ENCODE assay signal across 20 mouse cellular contexts in genomic region chr1:135524518-135524860, GRCm38 (mm10).
DNase-seq lines count a peak whose midpoint lies in the region; ATAC-seq and TF ChIP-seq lines count a peak whose summit lies in the region.
"Had no signal": no experiment of that assay in that cellular context is flagged by ENCODE, and none has a peak within 500 bp of the region (broad histone marks: within the 10 kb centered on the region; RNA-seq: fewer than 3 reads in every experiment).

No protein-coding gene starts in this region.

- no peak for TF ChIP-seq CTCF in intestine, postnatal 0 days (IDR thresholded peaks at IDR 0.05; ENCODE audit: low read depth)
- no peak for TF ChIP-seq CTCF in stomach, postnatal 0 days (IDR thresholded peaks at IDR 0.05; ENCODE audit: low read depth)

- H3K36me3 ChIP-seq in forebrain, embryonic 15.5 days = peaks cover 6% of the 10 kb centered on the region; the same call in 1 of the 2 replicates
- H3K36me3 ChIP-seq in forebrain, embryonic 12.5 days (replicated peaks) = peaks cover 13% of the 10 kb centered on the region
- no peaks in the 10 kb centered on the region for H3K36me3 ChIP-seq in intestine, embryonic 14.5 days (ENCODE audit: control insufficient read depth, insufficient read depth, low read length)
- H3K36me3 ChIP-seq in intestine, postnatal 0 days (ENCODE audit: control insufficient read depth, insufficient read depth) = no peaks in the 10 kb centered on the region
- H3K36me3 ChIP-seq in stomach, embryonic 14.5 days (ENCODE audit: control insufficient read depth, insufficient read depth, low read length) = no peaks in the 10 kb centered on the region
- no peaks in the 10 kb centered on the region; the same call in 1 of the 2 replicates for H3K36me3 ChIP-seq in stomach, postnatal 0 days (ENCODE audit: control insufficient read depth, insufficient read depth, low read length)
- no peaks in the 10 kb centered on the region for H3K36me3 ChIP-seq in stomach, embryonic 16.5 days (ENCODE audit: control insufficient read depth, insufficient read depth, low read length)

- peak overlapping the region; percentile 39 for H3K27ac ChIP-seq in forebrain, embryonic 15.5 days (replicated peaks)
- no peak overlapping the region for H3K27ac ChIP-seq in forebrain, embryonic 12.5 days
- H3K27ac ChIP-seq in intestine, embryonic 14.5 days (ENCODE audit: low read depth) = peak overlapping the region; percentile 79
- no peak overlapping the region for H3K27ac ChIP-seq in intestine, postnatal 0 days (ENCODE audit: low read depth, low read length)
- peak overlapping the region; percentile 85 for H3K27ac ChIP-seq in stomach, embryonic 14.5 days (ENCODE audit: low read length)
- H3K27ac ChIP-seq in stomach, postnatal 0 days (replicated peaks) = no peak overlapping the region
- peak overlapping the region; percentile 79 for H3K27ac ChIP-seq in stomach, embryonic 16.5 days (ENCODE audit: low read length)
- H3K27ac ChIP-seq: hindbrain, embryonic 14.5 days; layer of hippocampus, adult 2 months; limb, embryonic 15.5 days; neural tube, embryonic 12.5 days had no signal

- H3K9ac ChIP-seq in forebrain, embryonic 15.5 days (replicated peaks) = no peak overlapping the region
- H3K9ac ChIP-seq in forebrain, embryonic 12.5 days = no peak overlapping the region
- H3K9ac ChIP-seq in intestine, embryonic 14.5 days (ENCODE audit: low read length) = no peak overlapping the region
- H3K9ac ChIP-seq in intestine, postnatal 0 days (ENCODE audit: low read depth, low read length) = no peak overlapping the region
- H3K9ac ChIP-seq in stomach, embryonic 14.5 days (replicated peaks; ENCODE audit: low read depth, low read length) = no peak overlapping the region
- H3K9ac ChIP-seq in stomach, postnatal 0 days (ENCODE audit: low read length) = no peak overlapping the region
- H3K9ac ChIP-seq in stomach, embryonic 16.5 days (ENCODE audit: low read length) = no peak overlapping the region
- H3K9ac ChIP-seq: hindbrain, embryonic 14.5 days; limb, embryonic 15.5 days; liver, postnatal 0 days; neural tube, embryonic 12.5 days had no signal

- WGBS in forebrain, embryonic 15.5 days = 56% methylated on average over 4 of the region's 4 CpGs
- WGBS in forebrain, embryonic 12.5 days = 86% methylated on average over 4 of the region's 4 CpGs
- WGBS in intestine, embryonic 14.5 days = 27% methylated on average over 4 of the region's 4 CpGs
- 59% methylated on average over 4 of the region's 4 CpGs for WGBS in intestine, postnatal 0 days
- 34% methylated on average over 4 of the region's 4 CpGs for WGBS in stomach, embryonic 14.5 days
- 37% methylated on average over 4 of the region's 4 CpGs for WGBS in stomach, postnatal 0 days
- 43% methylated on average over 4 of the region's 4 CpGs for WGBS in stomach, embryonic 16.5 days

- intact Hi-C loops in left cerebral cortex, postnatal 10 days (cut with DNase I) = no loop called here

- H3K9me3 ChIP-seq in forebrain, embryonic 15.5 days = no peaks in the 10 kb centered on the region
- H3K9me3 ChIP-seq in forebrain, embryonic 12.5 days = no peaks in the 10 kb centered on the region
- no peaks in the 10 kb centered on the region for H3K9me3 ChIP-seq in intestine, embryonic 14.5 days (ENCODE audit: control insufficient read depth, low read length)
- no peaks in the 10 kb centered on the region for H3K9me3 ChIP-seq in intestine, postnatal 0 days (ENCODE audit: control insufficient read depth)
- no peaks in the 10 kb centered on the region for H3K9me3 ChIP-seq in stomach, embryonic 14.5 days (ENCODE audit: control insufficient read depth, low read depth, low read length)
- H3K9me3 ChIP-seq in stomach, postnatal 0 days (ENCODE audit: control insufficient read depth, low read length) = no peaks in the 10 kb centered on the region
- H3K9me3 ChIP-seq in stomach, embryonic 16.5 days (replicated peaks; ENCODE audit: control insufficient read depth, low read length) = no peaks in the 10 kb centered on the region
- H3K9me3 ChIP-seq: limb, embryonic 15.5 days had no signal

- no peak overlapping the region for H3K4me2 ChIP-seq in forebrain, embryonic 15.5 days (replicated peaks)
- no peak overlapping the region for H3K4me2 ChIP-seq in forebrain, embryonic 12.5 days
- H3K4me2 ChIP-seq in intestine, embryonic 14.5 days (ENCODE audit: low read length) = peak overlapping the region; percentile 28; the same call in 1 of the 2 replicates
- H3K4me2 ChIP-seq in intestine, postnatal 0 days (replicated peaks; ENCODE audit: low read depth) = no peak overlapping the region
- H3K4me2 ChIP-seq in stomach, embryonic 14.5 days (replicated peaks; ENCODE audit: low read depth, low read length) = peak overlapping the region; percentile 22; the same call in 1 of the 2 replicates
- no peak overlapping the region for H3K4me2 ChIP-seq in stomach, postnatal 0 days (replicated peaks; ENCODE audit: low read depth)
- H3K4me2 ChIP-seq in stomach, embryonic 16.5 days (ENCODE audit: low read depth, low read length) = peak overlapping the region; percentile 11; the same call in 1 of the 2 replicates
- H3K4me2 ChIP-seq: hindbrain, embryonic 14.5 days; limb, embryonic 15.5 days; neural tube, embryonic 12.5 days had no signal

- no peak for DNase-seq in intestine, embryonic 14.5 days (ENCODE audit: low spot score)
- no peak for DNase-seq in stomach, postnatal 0 days (ENCODE audit: low spot score)
- no peak for DNase-seq in left cerebral cortex, postnatal 10 days (ENCODE audit: extremely low spot score in 1 of 2, low spot score in 2 of 2)
- DNase-seq: adrenal gland, postnatal 10 days; cerebellum, adult 9-10 months; embryo, embryonic 11 days; kidney, adult 2 months; liver, postnatal 0 days; thymus, postnatal 36 days had no signal

- peaks cover 24% of the 10 kb centered on the region for H3K4me1 ChIP-seq in forebrain, embryonic 15.5 days
- H3K4me1 ChIP-seq in forebrain, embryonic 12.5 days = no peaks in the 10 kb centered on the region
- H3K4me1 ChIP-seq in intestine, embryonic 14.5 days (replicated peaks; ENCODE audit: control insufficient read depth, insufficient read depth, low read length) = peaks cover 13% of the 10 kb centered on the region
- no peaks in the 10 kb centered on the region for H3K4me1 ChIP-seq in intestine, postnatal 0 days (replicated peaks; ENCODE audit: control insufficient read depth, insufficient read depth, low read length)
- peaks cover 20% of the 10 kb centered on the region for H3K4me1 ChIP-seq in stomach, embryonic 14.5 days (ENCODE audit: control insufficient read depth, insufficient read depth, low read length)
- no peaks in the 10 kb centered on the region; the same call in 1 of the 2 replicates for H3K4me1 ChIP-seq in stomach, postnatal 0 days (replicated peaks; ENCODE audit: control insufficient read depth, insufficient read depth)
- peaks cover 16% of the 10 kb centered on the region for H3K4me1 ChIP-seq in stomach, embryonic 16.5 days (ENCODE audit: control insufficient read depth, insufficient read depth, low read length)
- H3K4me1 ChIP-seq: neural tube, embryonic 12.5 days had no signal

- TF ChIP-seq EP300 in stomach, postnatal 0 days (optimal IDR thresholded peaks at IDR 0.05) = no peak

- no peak overlapping the region for H3K4me3 ChIP-seq in forebrain, embryonic 15.5 days
- no peak overlapping the region for H3K4me3 ChIP-seq in forebrain, embryonic 12.5 days (replicated peaks)
- H3K4me3 ChIP-seq in intestine, embryonic 14.5 days (ENCODE audit: low read depth, low read length) = no peak overlapping the region
- no peak overlapping the region for H3K4me3 ChIP-seq in intestine, postnatal 0 days (ENCODE audit: low read depth, low read length)
- H3K4me3 ChIP-seq in stomach, embryonic 14.5 days (ENCODE audit: low read depth, low read length) = no peak overlapping the region
- no peak overlapping the region for H3K4me3 ChIP-seq in stomach, postnatal 0 days (ENCODE audit: low read depth, low read length)
- H3K4me3 ChIP-seq in stomach, embryonic 16.5 days (replicated peaks; ENCODE audit: low read length) = no peak overlapping the region
- H3K4me3 ChIP-seq: layer of hippocampus, adult 2 months; limb, embryonic 15.5 days; neural tube, embryonic 12.5 days had no signal

- no peak for ATAC-seq in forebrain, embryonic 15.5 days (replicated peaks)
- no peak for ATAC-seq in forebrain, embryonic 12.5 days (ENCODE audit: low FRiP score)
- ATAC-seq in intestine, embryonic 14.5 days (replicated peaks; ENCODE audit: low FRiP score, low TSS enrichment, low read depth) = 0 out of 2 replicates have a peak, but pooled peaks have one; percentile 6
- no peak for ATAC-seq in intestine, postnatal 0 days
- ATAC-seq in stomach, embryonic 14.5 days (ENCODE audit: insufficient number of reproducible peaks, insufficient read depth, low FRiP score, low read depth) = no peak
- ATAC-seq in stomach, postnatal 0 days (ENCODE audit: low FRiP score, low TSS enrichment) = no peak
- no peak for ATAC-seq in stomach, embryonic 16.5 days (ENCODE audit: insufficient read depth, low FRiP score)
- ATAC-seq: liver, postnatal 0 days; midbrain, embryonic 16.5 days had no signal

- no peaks in the 10 kb centered on the region for H3K27me3 ChIP-seq in forebrain, embryonic 15.5 days
- H3K27me3 ChIP-seq in forebrain, embryonic 12.5 days = no peaks in the 10 kb centered on the region
- H3K27me3 ChIP-seq in intestine, embryonic 14.5 days (replicated peaks; ENCODE audit: control insufficient read depth, insufficient read depth, low read length) = no peaks in the 10 kb centered on the region
- H3K27me3 ChIP-seq in intestine, postnatal 0 days (replicated peaks; ENCODE audit: control insufficient read depth, insufficient read depth, low read length) = no peaks in the 10 kb centered on the region
- no peaks in the 10 kb centered on the region for H3K27me3 ChIP-seq in stomach, embryonic 14.5 days (ENCODE audit: control insufficient read depth, insufficient read depth, low read length)
- H3K27me3 ChIP-seq in stomach, postnatal 0 days (ENCODE audit: control insufficient read depth, insufficient read depth, low read length) = no peaks in the 10 kb centered on the region
- no peaks in the 10 kb centered on the region for H3K27me3 ChIP-seq in stomach, embryonic 16.5 days (ENCODE audit: control insufficient read depth, insufficient read depth, low read length)
- H3K27me3 ChIP-seq: CH12.LX; limb, embryonic 15.5 days; neural tube, embryonic 12.5 days had no signal

Comparison
In these comparisons a context has a peak if more than half of its experiments do, and no peak if none do; other contexts are left out.
1. H3K27ac ChIP-seq: peak in forebrain, embryonic 15.5 days (single experiment), intestine, embryonic 14.5 days (single experiment), stomach, embryonic 14.5 days (single experiment) and stomach, embryonic 16.5 days (single experiment); none in forebrain, embryonic 12.5 days (single experiment), intestine, postnatal 0 days (single experiment) and stomach, postnatal 0 days (single experiment).
2. H3K4me2 ChIP-seq: peak in intestine, embryonic 14.5 days (single experiment), stomach, embryonic 14.5 days (single experiment) and stomach, embryonic 16.5 days (single experiment); none in forebrain, embryonic 15.5 days (single experiment), forebrain, embryonic 12.5 days (single experiment), intestine, postnatal 0 days (single experiment) and stomach, postnatal 0 days (single experiment).